Mouse (Mus musculus) CH12F3 (cell line): ENCODE results near the gene Pde7b.

Source experiments
- in situ Hi-C: fragments of 300-500 bp; cut with MboI; formaldehyde crosslinking; loops from 2 replicates; pipeline ENCODE4 v1.14.3; 2020; ENCODE audit warnings: low sequenced_read_pairs

Gene Pde7b

GRCm38 (mm10) chr10:20724906-20725305 is at the start of gene Pde7b:
TSS of gene Pde7b (minus strand) at chr10:20725078.
- in situ Hi-C loops = no loop called here

GRCm38 (mm10) chr10:20772056-20772455 is 47.2 kb upstream of the Pde7b start:
- in situ Hi-C loops = no loop called here

GRCm38 (mm10) chr10:20770418-20770888 is 45.6 kb upstream of the Pde7b start:
- in situ Hi-C loops = no loop called here

- in situ Hi-C loops = no loop called here
Measured at GRCm38 (mm10) chr10:20769557-20770417, 44.9 kb upstream of the Pde7b start.

GRCm38 (mm10) chr10:20764352-20764751 is 39.5 kb upstream of the Pde7b start:
- in situ Hi-C loops = no loop called here

- in situ Hi-C loops = no loop called here
Measured at GRCm38 (mm10) chr10:20758939-20759338, 34.1 kb upstream of the Pde7b start.

GRCm38 (mm10) chr10:20758259-20758658 is 33.4 kb upstream of the Pde7b start:
- in situ Hi-C loops = no loop called here

- in situ Hi-C loops = no loop called here
Measured at GRCm38 (mm10) chr10:20756219-20756618, 31.3 kb upstream of the Pde7b start.

GRCm38 (mm10) chr10:20752883-20753282 is 28.0 kb upstream of the Pde7b start:
- in situ Hi-C loops = no loop called here

GRCm38 (mm10) chr10:20750642-20751251 is 25.9 kb upstream of the Pde7b start:
- in situ Hi-C loops = no loop called here

- in situ Hi-C loops = no loop called here
Measured at GRCm38 (mm10) chr10:20748938-20749337, 24.1 kb upstream of the Pde7b start.

- in situ Hi-C loops = no loop called here
Measured at GRCm38 (mm10) chr10:20747229-20747628, 22.4 kb upstream of the Pde7b start.

GRCm38 (mm10) chr10:20739801-20740200 is 14.9 kb upstream of the Pde7b start:
- in situ Hi-C loops = no loop called here

GRCm38 (mm10) chr10:20737146-20737545 is 12.3 kb upstream of the Pde7b start:
- in situ Hi-C loops = no loop called here

GRCm38 (mm10) chr10:20735775-20736449 is 11.0 kb upstream of the Pde7b start:
- in situ Hi-C loops = no loop called here

GRCm38 (mm10) chr10:20733576-20733975 is 8.7 kb upstream of the Pde7b start:
- in situ Hi-C loops = no loop called here

- in situ Hi-C loops = no loop called here
Measured at GRCm38 (mm10) chr10:20732180-20732579, 7.3 kb upstream of the Pde7b start.

GRCm38 (mm10) chr10:20730034-20730433 is 5.2 kb upstream of the Pde7b start:
- in situ Hi-C loops = no loop called here

GRCm38 (mm10) chr10:20725384-20725983 is 606 bp upstream of the Pde7b start:
- in situ Hi-C loops = no loop called here

GRCm38 (mm10) chr10:20724451-20724850 is 427 bp downstream of the Pde7b start:
- in situ Hi-C loops = no loop called here

GRCm38 (mm10) chr10:20723962-20724361 is 916 bp downstream of the Pde7b start:
- in situ Hi-C loops = no loop called here
